Mouse (Mus musculus) E14TG2a.4 (cell line): ENCODE measurements around the gene Amdhd2.

ENCODE experiments used
- H3K27me3 ChIP-seq: 2 replicates; pipeline ENCODE4 v1.6.1; 2014; ENCODE audit warnings: low read length, control low read depth; ENCODE audit not compliant: insufficient read depth
- H3K36me3 ChIP-seq: 2 replicates; pipeline ENCODE4 v1.6.1; 2014; ENCODE audit warnings: low read length, control low read depth; ENCODE audit not compliant: insufficient read depth
- H3K4me1 ChIP-seq: replicated peaks from 2 replicates; pipeline ENCODE4 v1.6.1; 2014; ENCODE audit warnings: low read depth, low read length, control low read depth
- H3K4me3 ChIP-seq: replicated peaks from 2 replicates; pipeline ENCODE4 v1.5.1; 2014; ENCODE audit warnings: mild to moderate bottlenecking, low read length
- H3K9me3 ChIP-seq: 2 replicates; pipeline ENCODE4 v1.6.1; 2014; ENCODE audit warnings: low read length, control low read depth
- CTCF ChIP-seq: conservative IDR thresholded peaks from 2 replicates; pipeline ENCODE4 v1.5.1; 2014; ENCODE audit warnings: low read length
- NANOG ChIP-seq: IDR thresholded peaks from 2 replicates; pipeline ENCODE4 v1.6.1; 2014; ENCODE audit warnings: borderline replicate concordance, low read length, mixed read lengths
- POU5F1 ChIP-seq: IDR thresholded peaks from 2 replicates; pipeline ENCODE4 v1.6.1; 2014; ENCODE audit warnings: low read length, borderline replicate concordance

Gene Amdhd2

GRCm38 (mm10) chr17:24126801-24127200 is 36.8 kb downstream of the Amdhd2 start:
- Histone ChIP-seq H3K36me3 (peaks cover 11% of the 10 kb centered on the region; the same call in 1 of the 2 replicates), H3K27me3 (no peaks in the 10 kb centered on the region), H3K9me3 (no peaks in the 10 kb centered on the region), H3K4me1 (peaks cover 63% of the 10 kb centered on the region), H3K4me3 (no peak overlapping the region)
- TF ChIP-seq NANOG (no peak), POU5F1 (no peak), CTCF (no peak)

GRCm38 (mm10) chr17:24119446-24119845 is 44.1 kb downstream of the Amdhd2 start:
- H3K27me3 ChIP-seq: no peaks in the 10 kb centered on the region
- peaks cover 5% of the 10 kb centered on the region; the same call in 1 of the 2 replicates for H3K36me3 ChIP-seq
- no peak for TF ChIP-seq POU5F1
- TF ChIP-seq NANOG: no peak
- no peak for TF ChIP-seq CTCF
- H3K4me1 ChIP-seq: peaks cover 24% of the 10 kb centered on the region
- no peak overlapping the region for H3K4me3 ChIP-seq
- no peaks in the 10 kb centered on the region for H3K9me3 ChIP-seq

GRCm38 (mm10) chr17:24113031-24113430 is 50.5 kb downstream of the Amdhd2 start:
- no peak overlapping the region for H3K4me3 ChIP-seq
- TF ChIP-seq NANOG (no peak), POU5F1 (no peak), CTCF (no peak)
- no peaks in the 10 kb centered on the region for H3K4me1 ChIP-seq
- no peaks in the 10 kb centered on the region for H3K27me3 ChIP-seq
- no peaks in the 10 kb centered on the region for H3K9me3 ChIP-seq
- H3K36me3 ChIP-seq: peaks cover 30% of the 10 kb centered on the region

- Histone ChIP-seq H3K4me3 (no peak overlapping the region), H3K4me1 (no peaks in the 10 kb centered on the region), H3K9me3 (no peaks in the 10 kb centered on the region), H3K27me3 (no peaks in the 10 kb centered on the region), H3K36me3 (peaks cover 38% of the 10 kb centered on the region)
- TF ChIP-seq NANOG (no peak), POU5F1 (no peak), CTCF (no peak)
These were observed 52.3 kb downstream of the Amdhd2 start for GRCm38 (mm10) chr17:24111256-24111655.

GRCm38 (mm10) chr17:24108896-24109295 is 54.7 kb downstream of the Amdhd2 start:
- Histone ChIP-seq H3K9me3 (no peaks in the 10 kb centered on the region), H3K27me3 (no peaks in the 10 kb centered on the region), H3K4me1 (no peaks in the 10 kb centered on the region), H3K36me3 (peaks cover 59% of the 10 kb centered on the region), H3K4me3 (no peak overlapping the region)
- TF ChIP-seq POU5F1 (no peak), CTCF (no peak), NANOG (no peak)
